Mouse (Mus musculus) left cerebral cortex, postnatal 14 days (tissue): ENCODE measurements around the gene Gm28043. TPM values are rescaled to one million over a fixed set of nuclear protein-coding genes. Genes with fewer than 3 reads are reported as not detected.
A peak's percentile ranks its signal among the peaks of the same experiment; 100 is the strongest.

Source experiments
- DNase-seq, 2 experiments: peaks; one replicate each; pipeline ENCODE4 v3.0.0; 2021 to 2022; ENCODE audit warnings: low spot score in 2 of 2, mixed read lengths in 1 of 2
- intact Hi-C: fragments of 180-260 bp; cut with DNase I; formaldehyde crosslinking; loops from one replicate; pipeline ENCODE4 v1.15.1; 2025
- total RNA-seq, 2 experiments: library from RNA; stranded (reverse); gene quantifications; 2 replicates each; pipeline ENCODE4 v1.2.3; 2021

Gene Gm28043
- total RNA-seq, 2 experiments from 2014 or later = 3.1 to 3.7 TPM

GRCm38 (mm10) chr17:29615616-29616015, 940 bp downstream of the Gm28043 start:
- DNase-seq = peak in 1 of 2 experiments; percentile 54

GRCm38 (mm10) chr17:29619231-29619630, 4.6 kb downstream of the Gm28043 start:
- intact Hi-C loops = no loop called here
- no peak for DNase-seq

More at GRCm38 (mm10) chr17:29615616-29616015, 940 bp downstream of the Gm28043 start:
- intact Hi-C loops = no loop called here

- no peak for DNase-seq
Measured at GRCm38 (mm10) chr17:29623488-29623887, 8.8 kb downstream of the Gm28043 start.

GRCm38 (mm10) chr17:29627285-29627684, 12.6 kb downstream of the Gm28043 start:
- intact Hi-C loops = no loop called here
- no peak for DNase-seq

More at GRCm38 (mm10) chr17:29623488-29623887, 8.8 kb downstream of the Gm28043 start:
- intact Hi-C loops = no loop called here

- intact Hi-C loops = no loop called here
- DNase-seq = no peak
Measured at GRCm38 (mm10) chr17:29628946-29629345, 14.3 kb downstream of the Gm28043 start.

- no peak for DNase-seq
- intact Hi-C loops = no loop called here
Measured at GRCm38 (mm10) chr17:29629620-29630019, 14.9 kb downstream of the Gm28043 start.

GRCm38 (mm10) chr17:29632312-29632711, 17.6 kb downstream of the Gm28043 start:
- no peak for DNase-seq
- intact Hi-C loops = no loop called here

GRCm38 (mm10) chr17:29635492-29635891, 20.8 kb downstream of the Gm28043 start:
- no peak for DNase-seq
- intact Hi-C loops = no loop called here

- intact Hi-C loops = no loop called here
- peak in 1 of 2 experiments; percentile 56 for DNase-seq
Measured at GRCm38 (mm10) chr17:29636118-29636517, 21.4 kb downstream of the Gm28043 start.

GRCm38 (mm10) chr17:29637377-29637776, 22.7 kb downstream of the Gm28043 start:
- DNase-seq = no peak
- intact Hi-C loops = no loop called here

GRCm38 (mm10) chr17:29637895-29638294, 23.2 kb downstream of the Gm28043 start:
- no peak for DNase-seq
- intact Hi-C loops = no loop called here

- no peak for DNase-seq
- intact Hi-C loops = no loop called here
Measured at GRCm38 (mm10) chr17:29640971-29641370, 26.3 kb downstream of the Gm28043 start.

- DNase-seq = no peak
- intact Hi-C loops = no loop called here
Measured at GRCm38 (mm10) chr17:29642219-29642618, 27.5 kb downstream of the Gm28043 start.

- DNase-seq = no peak
- intact Hi-C loops = no loop called here
Measured at GRCm38 (mm10) chr17:29658249-29658648, 43.6 kb downstream of the Gm28043 start.

- intact Hi-C loops = no loop called here
- peak; percentile 91 to 95 for DNase-seq
Measured at GRCm38 (mm10) chr17:29660076-29660761, 45.5 kb downstream of the Gm28043 start, which contains the start of gene Cmtr1. TSS of gene Cmtr1 (plus strand) at chr17:29660595.

- intact Hi-C loops = no loop called here
- peak in 1 of 2 experiments; percentile 19 for DNase-seq
Measured at GRCm38 (mm10) chr17:29660762-29661391, 46.2 kb downstream of the Gm28043 start.

- no peak for DNase-seq
- intact Hi-C loops = no loop called here
Measured at GRCm38 (mm10) chr17:29662145-29662544, 47.5 kb downstream of the Gm28043 start.

- peak; percentile 33 to 65 for DNase-seq
- intact Hi-C loops = no loop called here
Measured at GRCm38 (mm10) chr17:29668051-29668986, 53.6 kb downstream of the Gm28043 start.

- no peak for DNase-seq
- intact Hi-C loops = no loop called here
Measured at GRCm38 (mm10) chr17:29669030-29669429, 54.4 kb downstream of the Gm28043 start.

- intact Hi-C loops = no loop called here
- DNase-seq = no peak
Measured at GRCm38 (mm10) chr17:29669936-29670335, 55.3 kb downstream of the Gm28043 start.
